Mouse (Mus musculus) neural tube, embryonic 13.5 days (tissue): ENCODE measurements around the gene Prlh. TPM values are rescaled to one million over a fixed set of nuclear protein-coding genes. Genes with fewer than 3 reads are reported as not detected.

Source experiments
- ATAC-seq: fragments of 200-750 bp; cut with Nextera tagmentation; 2 replicates; pipeline ENCODE4 v1.8.0; 2017; ENCODE audit warnings: low read depth, mild to moderate bottlenecking, moderate TSS enrichment, moderate library complexity
- H3K27ac ChIP-seq: fragments of 300-500 bp; sonication (generic); replicated peaks from 2 replicates; pipeline ENCODE4 v1.5.1; 2015; ENCODE audit warnings: moderate library complexity, mild to moderate bottlenecking, inconsistent platforms
- H3K27me3 ChIP-seq: fragments of 300-500 bp; sonication (generic); 2 replicates; pipeline ENCODE4 v1.6.1; 2015; ENCODE audit warnings: mild to moderate bottlenecking, inconsistent platforms
- H3K36me3 ChIP-seq: fragments of 300-500 bp; sonication (generic); 2 replicates; pipeline ENCODE4 v1.6.1; 2015; ENCODE audit warnings: mild to moderate bottlenecking, inconsistent platforms
- H3K4me1 ChIP-seq: fragments of 300-500 bp; sonication (generic); replicated peaks from 2 replicates; pipeline ENCODE4 v1.6.1; 2015; ENCODE audit warnings: inconsistent platforms
- H3K4me2 ChIP-seq: fragments of 300-500 bp; sonication (generic); 2 replicates; pipeline ENCODE4 v1.6.1; 2015; ENCODE audit warnings: inconsistent platforms, mild to moderate bottlenecking, moderate library complexity
- H3K4me3 ChIP-seq: fragments of 300-500 bp; sonication (generic); 2 replicates; pipeline ENCODE4 v1.5.1; 2015; ENCODE audit warnings: mild to moderate bottlenecking, inconsistent platforms
- H3K9ac ChIP-seq: fragments of 300-500 bp; sonication (generic); 2 replicates; pipeline ENCODE4 v1.6.1; 2015; ENCODE audit warnings: moderate library complexity, mild to moderate bottlenecking, inconsistent platforms
- H3K9me3 ChIP-seq: fragments of 300-500 bp; sonication (generic); 2 replicates; pipeline ENCODE4 v1.6.1; 2016; ENCODE audit warnings: inconsistent platforms
- WGBS: fragments of 180-500 bp; shearing (Covaris S2); methylation state at CpG from one replicate; pipeline ENCODE4 v1.1.7; 2015; 5-methylcytosine and 5-hydroxymethylcytosine counted together
- polyA plus RNA-seq: library from polyadenylated mRNA; unstranded; fragments of >200 nt; fragmentation: Nextera tagmentation; extraction: Ambion mirVana; gene quantifications from 2 replicates; pipeline ENCODE4 v1.2.1, GENCODE M21; 2015

The Prlh gene
- polyA plus RNA-seq, 1 experiment from 2014 or later = not detected

DNA sequence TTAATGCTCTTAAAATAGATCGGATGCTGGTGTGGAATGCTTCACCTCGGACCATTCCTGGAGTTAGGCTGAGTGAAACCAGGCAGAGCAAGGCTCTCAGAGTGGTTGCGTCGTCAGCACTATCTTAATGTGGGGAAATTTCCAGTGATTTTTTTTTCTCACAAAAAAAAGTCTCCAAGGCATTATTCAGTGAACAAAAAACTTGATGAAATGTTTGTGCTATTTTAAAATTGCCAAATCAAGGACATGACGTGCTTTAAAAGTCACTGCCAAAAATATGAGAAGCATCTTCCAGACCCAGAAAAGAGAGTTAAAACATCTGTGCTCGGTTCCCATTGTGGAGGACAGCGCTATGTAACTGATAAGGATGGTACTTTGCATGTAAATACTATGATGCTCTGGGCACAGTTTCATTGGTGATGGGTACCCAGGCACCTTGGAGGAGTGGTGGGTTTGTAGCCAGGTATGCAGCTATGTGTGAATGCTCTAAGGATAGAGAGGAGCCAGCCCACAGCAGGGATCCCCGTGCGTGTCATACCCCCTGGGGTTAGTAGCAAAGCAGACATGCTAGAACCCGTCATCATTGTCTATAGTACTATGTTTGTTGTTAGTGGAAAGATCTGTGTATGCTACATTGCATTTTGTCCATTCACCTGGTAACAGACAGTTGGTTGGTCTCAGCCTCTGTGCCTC lies 27.9 kb downstream of the Prlh start:
- H3K4me3 ChIP-seq = no peak overlapping the region
- H3K4me1 ChIP-seq = peaks cover 6% of the 10 kb centered on the region
- H3K36me3 ChIP-seq = no peaks in the 10 kb centered on the region
- no peak overlapping the region for H3K27ac ChIP-seq
- H3K9ac ChIP-seq = no peak overlapping the region
- WGBS = 83% methylated on average over 10 of the region's 10 CpGs
- H3K9me3 ChIP-seq = no peaks in the 10 kb centered on the region
- H3K4me2 ChIP-seq = no peak overlapping the region
- ATAC-seq = no peak
- no peaks in the 10 kb centered on the region for H3K27me3 ChIP-seq

DNA sequence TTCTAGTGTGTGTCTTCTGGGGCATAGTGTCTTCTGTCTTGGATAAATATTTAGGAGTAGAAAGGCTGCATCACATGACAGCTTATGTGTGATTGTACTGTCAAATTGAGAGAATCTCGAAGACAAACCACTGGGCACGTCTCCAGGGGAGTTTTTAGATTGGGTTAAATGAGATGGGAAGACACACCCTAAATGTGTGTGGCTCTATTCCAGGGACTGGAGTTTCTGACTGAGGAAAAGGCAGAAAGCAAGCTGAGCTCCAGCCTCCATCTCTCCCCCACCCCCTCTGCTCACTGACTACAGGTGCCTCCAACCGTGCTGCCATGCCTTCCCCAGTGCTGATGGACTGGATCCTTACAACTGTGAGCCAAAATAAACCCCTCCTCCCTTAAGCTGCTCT lies 28.4 kb downstream of the Prlh start:
- H3K9ac ChIP-seq = no peak overlapping the region
- 84% methylated on average over 3 of the region's 3 CpGs for WGBS
- H3K4me2 ChIP-seq = no peak overlapping the region
- H3K27me3 ChIP-seq = no peaks in the 10 kb centered on the region
- no peak overlapping the region for H3K27ac ChIP-seq
- no peaks in the 10 kb centered on the region for H3K36me3 ChIP-seq
- H3K4me1 ChIP-seq = peaks cover under 1% of the 10 kb centered on the region; the same call in 1 of the 2 replicates
- no peak for ATAC-seq
- no peaks in the 10 kb centered on the region for H3K9me3 ChIP-seq
- no peak overlapping the region for H3K4me3 ChIP-seq

- Histone ChIP-seq H3K9me3 (no peaks in the 10 kb centered on the region), H3K27me3 (peaks cover 4% of the 10 kb centered on the region; the same call in 1 of the 2 replicates), H3K27ac (no peak overlapping the region), H3K4me2 (no peak overlapping the region), H3K4me3 (no peak overlapping the region), H3K4me1 (peaks cover 28% of the 10 kb centered on the region), H3K9ac (no peak overlapping the region), H3K36me3 (no peaks in the 10 kb centered on the region)
- ATAC-seq = no peak
- WGBS = 100% methylated on average over 1 of the region's 1 CpGs
These were observed 43.0 kb downstream of the Prlh start for GRCm38 (mm10) chr1:90995916-90996315.

DNA sequence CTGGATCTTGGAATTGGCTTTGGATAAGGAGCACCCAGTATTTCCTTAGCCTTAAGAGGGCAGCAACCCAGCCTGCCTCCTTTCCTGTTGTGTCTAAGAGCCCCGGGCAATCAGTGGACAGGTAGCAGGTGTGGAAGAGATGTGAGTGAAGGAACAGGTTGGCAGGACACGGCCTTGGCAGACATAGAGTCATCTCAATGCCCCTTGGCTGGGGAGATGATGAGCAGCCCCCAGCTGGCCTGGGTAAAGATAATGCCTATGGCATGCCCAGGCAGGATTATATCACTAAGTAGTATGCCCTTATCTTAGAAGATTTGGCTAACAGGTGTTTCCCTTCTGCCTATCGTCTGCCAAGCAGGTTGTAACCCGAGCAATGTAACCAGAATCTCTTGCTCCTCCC lies 44.2 kb downstream of the Prlh start:
- no peaks in the 10 kb centered on the region for H3K9me3 ChIP-seq
- H3K36me3 ChIP-seq = no peaks in the 10 kb centered on the region
- H3K4me3 ChIP-seq = no peak overlapping the region
- no peak overlapping the region for H3K9ac ChIP-seq
- 88% methylated on average over 4 of the region's 4 CpGs for WGBS
- peaks cover 4% of the 10 kb centered on the region; the same call in 1 of the 2 replicates for H3K27me3 ChIP-seq
- H3K4me1 ChIP-seq = peaks cover 40% of the 10 kb centered on the region
- no peak overlapping the region for H3K27ac ChIP-seq
- no peak for ATAC-seq
- no peak overlapping the region for H3K4me2 ChIP-seq

GRCm38 (mm10) chr1:90997641-90998040 lies 44.7 kb downstream of the Prlh start:
- H3K36me3 ChIP-seq = no peaks in the 10 kb centered on the region
- H3K27me3 ChIP-seq = peaks cover 4% of the 10 kb centered on the region; the same call in 1 of the 2 replicates
- H3K9me3 ChIP-seq = no peaks in the 10 kb centered on the region
- no peak overlapping the region for H3K27ac ChIP-seq
- peak overlapping the region; percentile 99 for H3K4me2 ChIP-seq
- H3K4me1 ChIP-seq = peaks cover 40% of the 10 kb centered on the region
- ATAC-seq = no peak
- WGBS = 85% methylated on average over 5 of the region's 5 CpGs
- peak overlapping the region; percentile 79; the same call in 1 of the 2 replicates for H3K4me3 ChIP-seq
- no peak overlapping the region for H3K9ac ChIP-seq

GRCm38 (mm10) chr1:90998268-90998890 lies 45.5 kb downstream of the Prlh start, which contains the start of gene Lrrfip1:
Gene Lrrfip1, plus strand, starts transcription at chr1:90998737.
- Histone ChIP-seq H3K27me3 (peaks cover 4% of the 10 kb centered on the region; the same call in 1 of the 2 replicates), H3K4me2 (peak within 1 kb of the TSS; percentile 99), H3K9me3 (no peaks in the 10 kb centered on the region), H3K27ac (peak within 1 kb of the TSS; percentile 69), H3K36me3 (no peaks in the 10 kb centered on the region), H3K4me3 (peak within 1 kb of the TSS; percentile 79), H3K4me1 (peaks cover 40% of the 10 kb centered on the region), H3K9ac (peak within 1 kb of the TSS; percentile 87)
- 3% methylated on average over 59 of the region's 59 CpGs for WGBS
- peak; percentile 86 for ATAC-seq

DNA sequence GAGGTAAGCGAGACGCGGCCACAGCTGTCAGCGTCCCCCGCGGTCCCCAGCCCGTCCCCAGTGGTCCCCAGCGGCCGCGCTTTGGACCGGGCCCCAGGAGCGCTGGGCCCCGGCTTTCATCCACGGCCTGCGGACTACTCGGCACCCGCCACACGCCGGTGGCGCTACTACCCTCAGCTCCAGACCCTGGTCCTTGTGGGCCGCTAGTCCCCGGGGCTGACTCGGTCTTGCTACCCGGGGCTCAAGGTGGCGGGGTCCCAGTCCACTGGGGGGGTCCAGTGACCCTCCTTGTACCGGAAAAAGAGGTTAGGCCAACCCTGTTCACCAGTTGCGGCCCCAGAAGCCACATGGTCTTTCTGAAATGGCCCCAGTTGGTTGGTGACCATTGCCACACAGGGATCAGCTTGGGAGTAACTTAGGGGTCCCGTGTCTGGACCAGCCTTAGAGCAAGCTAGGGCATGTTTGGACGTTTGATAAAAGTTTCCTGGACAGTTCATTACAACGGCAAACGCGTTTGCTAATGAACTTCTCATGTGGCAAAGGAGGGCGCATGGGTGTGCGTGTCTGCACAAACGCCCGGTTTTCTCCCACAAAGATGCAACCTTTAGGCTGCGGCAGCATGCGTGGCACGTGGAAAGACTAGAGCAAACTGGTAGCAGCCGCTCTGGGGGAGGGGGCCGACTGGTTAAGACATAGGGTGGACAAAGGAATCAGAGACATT lies 46.1 kb downstream of the Prlh start:
- no peaks in the 10 kb centered on the region for H3K9me3 ChIP-seq
- under 1% methylated on average over 41 of the region's 41 CpGs for WGBS
- peaks cover 40% of the 10 kb centered on the region for H3K4me1 ChIP-seq
- peaks cover 4% of the 10 kb centered on the region; the same call in 1 of the 2 replicates for H3K27me3 ChIP-seq
- peak overlapping the region; percentile 69 for H3K27ac ChIP-seq
- peak overlapping the region; percentile 99 for H3K4me2 ChIP-seq
- no peaks in the 10 kb centered on the region for H3K36me3 ChIP-seq
- H3K9ac ChIP-seq = peak overlapping the region; percentile 87
- H3K4me3 ChIP-seq = peak overlapping the region; percentile 79
- ATAC-seq = peak; percentile 70

GRCm38 (mm10) chr1:90999911-91000601 lies 47.1 kb downstream of the Prlh start:
- 54% methylated on average over 10 of the region's 10 CpGs for WGBS
- Histone ChIP-seq H3K4me1 (peaks cover 40% of the 10 kb centered on the region), H3K4me2 (peak overlapping the region; percentile 99), H3K27me3 (peaks cover 4% of the 10 kb centered on the region; the same call in 1 of the 2 replicates), H3K36me3 (no peaks in the 10 kb centered on the region), H3K27ac (peak overlapping the region; percentile 73), H3K9me3 (no peaks in the 10 kb centered on the region), H3K9ac (peak overlapping the region; percentile 87), H3K4me3 (peak overlapping the region; percentile 79)
- ATAC-seq = 0 out of 2 replicates have a peak, but pooled peaks have one; percentile 16

DNA sequence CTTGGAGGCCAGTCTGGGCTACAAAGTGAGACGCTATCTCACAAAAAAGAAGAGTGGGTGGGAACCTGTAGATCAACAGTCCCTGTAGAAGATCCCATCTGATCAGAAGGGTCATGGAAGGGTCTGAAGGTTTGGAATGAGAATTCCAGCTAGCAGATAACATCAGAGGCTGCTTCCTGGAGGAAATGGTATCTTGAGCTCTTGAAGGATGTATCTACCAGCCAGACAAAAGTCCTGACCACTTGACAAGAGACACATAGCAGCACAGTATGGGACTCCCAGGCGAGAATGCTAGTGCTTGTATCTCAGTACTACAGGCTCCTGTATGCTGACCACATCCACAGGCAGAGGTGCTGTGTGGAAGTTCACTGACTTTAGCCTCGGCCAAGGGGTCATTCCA lies 48.2 kb downstream of the Prlh start:
- no peak overlapping the region for H3K4me3 ChIP-seq
- no peak for ATAC-seq
- H3K27ac ChIP-seq = no peak overlapping the region
- WGBS = 88% methylated on average over 3 of the region's 3 CpGs
- H3K4me2 ChIP-seq = peak overlapping the region; percentile 99; the same call in 1 of the 2 replicates
- H3K9ac ChIP-seq = no peak overlapping the region
- peaks cover 4% of the 10 kb centered on the region; the same call in 1 of the 2 replicates for H3K27me3 ChIP-seq
- H3K9me3 ChIP-seq = no peaks in the 10 kb centered on the region
- H3K36me3 ChIP-seq = no peaks in the 10 kb centered on the region
- peaks cover 40% of the 10 kb centered on the region for H3K4me1 ChIP-seq

DNA sequence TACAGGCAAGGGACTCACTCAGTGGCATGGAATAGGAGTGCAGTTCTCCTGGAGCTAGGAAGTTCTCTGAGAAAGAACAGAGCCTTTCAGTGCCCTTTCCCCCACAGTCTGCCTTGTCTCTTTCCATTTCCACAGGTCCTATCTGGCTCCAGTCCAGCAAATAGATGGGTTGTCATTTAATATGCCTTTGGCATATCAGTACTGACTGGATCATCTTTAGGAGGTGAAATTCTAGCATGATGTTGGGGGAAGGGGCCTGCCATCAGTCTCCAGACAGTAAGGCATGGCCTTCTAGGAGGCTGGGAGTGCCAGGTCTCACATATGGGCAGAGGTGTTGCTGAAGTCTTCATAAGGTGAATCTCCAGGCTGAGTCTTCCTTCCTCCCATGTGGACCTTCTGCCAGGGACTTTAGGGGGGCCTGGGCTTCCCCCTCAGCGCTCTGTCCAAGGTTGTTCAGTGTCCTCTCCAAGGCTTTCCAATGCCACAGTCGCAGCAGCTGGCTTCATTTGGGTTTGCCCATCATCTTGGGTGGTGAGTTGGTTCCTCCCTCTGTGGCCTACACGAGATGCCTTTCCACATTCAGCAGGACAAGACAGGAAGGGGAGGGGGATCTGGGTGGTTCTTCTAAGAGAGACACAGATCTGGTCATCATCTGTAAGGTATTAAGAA lies 49.1 kb downstream of the Prlh start:
- H3K4me2 ChIP-seq = no peak overlapping the region

GRCm38 (mm10) chr1:91002641-91003040 lies 49.7 kb downstream of the Prlh start:
- Histone ChIP-seq H3K9me3 (no peaks in the 10 kb centered on the region), H3K27me3 (no peaks in the 10 kb centered on the region), H3K36me3 (no peaks in the 10 kb centered on the region), H3K4me1 (peaks cover 40% of the 10 kb centered on the region), H3K4me2 (no peak overlapping the region), H3K9ac (no peak overlapping the region), H3K27ac (no peak overlapping the region), H3K4me3 (no peak overlapping the region)
- WGBS = 75% methylated on average over 3 of the region's 3 CpGs
- ATAC-seq = no peak

More for the DNA sequence above, 49.1 kb downstream of the Prlh start:
- H3K9ac ChIP-seq = no peak overlapping the region
- 90% methylated on average over 3 of the region's 3 CpGs for WGBS
- no peak overlapping the region for H3K4me3 ChIP-seq
- no peak for ATAC-seq
- H3K4me1 ChIP-seq = peaks cover 40% of the 10 kb centered on the region
- H3K27ac ChIP-seq = no peak overlapping the region
- peaks cover 4% of the 10 kb centered on the region; the same call in 1 of the 2 replicates for H3K27me3 ChIP-seq
- no peaks in the 10 kb centered on the region for H3K9me3 ChIP-seq
- H3K36me3 ChIP-seq = no peaks in the 10 kb centered on the region
